Comparison of ENCODE assay signal across 17 mouse cellular contexts in genomic region chr9:52170131-52170530, GRCm38 (mm10). TPM values are rescaled to one million over a fixed set of nuclear protein-coding genes. Genes with fewer than 3 reads are reported as not detected.
DNase-seq lines count a peak whose midpoint lies in the region; TF ChIP-seq lines count a peak whose summit lies in the region.
"Had no signal": no experiment of that assay in that cellular context is flagged by ENCODE, and none has a peak within 500 bp of the region (broad histone marks: within the 10 kb centered on the region; RNA-seq: fewer than 3 reads in every experiment).

No protein-coding gene starts in this region.

- TF ChIP-seq POLR2A in brain, embryonic 14.5 days (IDR thresholded peaks at IDR 0.05; ENCODE audit: borderline replicate concordance, extremely low read depth, insufficient read depth, insufficient read length, poor library complexity, severe bottlenecking): no peak

- TF ChIP-seq CTCF in gastrocnemius, adult 2 months (IDR thresholded peaks at IDR 0.05): peak; percentile 39; the same call in 1 of the 2 replicates
- no peak for TF ChIP-seq CTCF in brain, embryonic 14.5 days (IDR thresholded peaks at IDR 0.05; ENCODE audit: borderline replicate concordance, extremely low read depth, insufficient read depth, insufficient read length)

- intact Hi-C loops in gastrocnemius, adult 2 months (cut with DNase I): no loop called here
- intact Hi-C loops in left cerebral cortex, postnatal 4 days (cut with DNase I): no loop called here

- peak; percentile 9 for DNase-seq in cerebellum, adult 9-11 months
- no peak for DNase-seq in cerebellum, postnatal 36 days
- peak; percentile 21 for DNase-seq in gastrocnemius, adult 2 months
- DNase-seq in gastrocnemius, postnatal 4 days (ENCODE audit: low spot score in 2 of 2): no peak
- DNase-seq in left cerebral cortex, postnatal 4 days: peak; percentile 27
- no peak for DNase-seq in left cerebral cortex, adult 8-10 months (ENCODE audit: low spot score in 2 of 2)
- DNase-seq in brain, embryonic 14.5 days (ENCODE audit: low read depth): peak; percentile 45
- DNase-seq: cerebellum, adult 11-12 months; gastrocnemius, postnatal 10 days; kidney, adult 11 months; kidney, postnatal 4 days; liver, embryonic 13.5 days; lung, embryonic 14.5 days; lung, postnatal 36 days; thymus, adult 18-20 months; thymus, postnatal 36 days had no signal

- no peak overlapping the region for H3K27ac ChIP-seq in gastrocnemius, adult 2 months
- H3K27ac ChIP-seq: embryonic facial prominence, embryonic 10.5 days; liver, embryonic 13.5 days had no signal

- no peak overlapping the region for H3K4me3 ChIP-seq in gastrocnemius, adult 2 months
- H3K4me3 ChIP-seq: embryonic facial prominence, embryonic 10.5 days; liver, embryonic 13.5 days had no signal

RNA-seq across cellular contexts. Expression of gene Zc3h12c, which starts 1.8 kb away (rescaled TPM):
- 1 to 10 TPM; 7.8 to 9.8 TPM for total RNA-seq in gastrocnemius, adult 2 months (2021)
- total RNA-seq in gastrocnemius, postnatal 4 days (2021): 10 to 100 TPM in 1 of 2 experiments, 1 to 10 TPM in 1; 9.6 to 10.6 TPM
- total RNA-seq in left cerebral cortex, postnatal 4 days (2021): 10 to 100 TPM; 13.5 to 14.8 TPM
- total RNA-seq in left cerebral cortex, adult 8-10 months (2022): 10 to 100 TPM; 12.1 to 13.6 (median 13.3) TPM
- polyA plus RNA-seq in brain, embryonic 14.5 days (2012; rRNA removed): 8.5 and 10.1 TPM in 2 replicates

Comparison
In these comparisons a context has a peak if more than half of its experiments do, and no peak if none do; other contexts are left out.
1. DNase-seq: peak in cerebellum, adult 9-11 months (single experiment), gastrocnemius, adult 2 months (single experiment), left cerebral cortex, postnatal 4 days (single experiment) and brain, embryonic 14.5 days (single experiment); none in cerebellum, postnatal 36 days (0 of 2), gastrocnemius, postnatal 4 days (0 of 2) and left cerebral cortex, adult 8-10 months (0 of 2).